Mouse (Mus musculus) layer of hippocampus, postnatal 10 days (tissue): ENCODE data around the gene Borcs6. TPM values are rescaled to one million over a fixed set of nuclear protein-coding genes. Genes with fewer than 3 reads are reported as not detected.

Experiments
- DNase-seq, 2 experiments: peaks; one replicate each; pipeline ENCODE4 v3.0.0; 2021; ENCODE audit warnings: low spot score in 2 of 2
- total RNA-seq, 2 experiments: library from RNA; stranded (reverse); gene quantifications; 2 replicates each; pipeline ENCODE4 v1.2.3; 2021

Gene Borcs6
- total RNA-seq, 2 experiments from 2014 or later, result 24.2 to 24.9 TPM

- DNase-seq, result no peak
Observed at GRCm38 (mm10) chr11:69047592-69047991, 11.9 kb upstream of the Borcs6 start.

- DNase-seq, result no peak
Observed at GRCm38 (mm10) chr11:69048151-69048550, 11.4 kb upstream of the Borcs6 start.

GRCm38 (mm10) chr11:69050748-69051147, 8.8 kb upstream of the Borcs6 start:
- no peak for DNase-seq

- no peak for DNase-seq
Observed at GRCm38 (mm10) chr11:69051771-69052170, 7.7 kb upstream of the Borcs6 start.

GRCm38 (mm10) chr11:69052824-69053421, 6.6 kb upstream of the Borcs6 start:
- no peak for DNase-seq

- no peak for DNase-seq
Observed at GRCm38 (mm10) chr11:69053848-69054247, 5.7 kb upstream of the Borcs6 start.

GRCm38 (mm10) chr11:69058265-69058664, 1.3 kb upstream of the Borcs6 start:
- no peak for DNase-seq

GRCm38 (mm10) chr11:69058729-69059356, 674 bp upstream of the Borcs6 start:
- no peak for DNase-seq

GRCm38 (mm10) chr11:69059975-69060411, 476 bp downstream of the Borcs6 start:
- DNase-seq, result no peak

GRCm38 (mm10) chr11:69060448-69061254, 1.1 kb downstream of the Borcs6 start:
- peak in 1 of 2 experiments; percentile 39 for DNase-seq

- DNase-seq, result no peak
Observed at GRCm38 (mm10) chr11:69061255-69061912, 1.9 kb downstream of the Borcs6 start.

GRCm38 (mm10) chr11:69062194-69062760, 2.8 kb downstream of the Borcs6 start:
- peak; percentile 70 to 81 for DNase-seq

GRCm38 (mm10) chr11:69062761-69063224, 3.3 kb downstream of the Borcs6 start:
- peak; percentile 96 to 97 for DNase-seq

GRCm38 (mm10) chr11:69063413-69064201, 4.1 kb downstream of the Borcs6 start:
- peak; percentile 83 to 87 for DNase-seq

GRCm38 (mm10) chr11:69064259-69065133, 5.0 kb downstream of the Borcs6 start:
- no peak for DNase-seq

GRCm38 (mm10) chr11:69065394-69065925, 5.9 kb downstream of the Borcs6 start:
- DNase-seq, result no peak

- peak in 1 of 2 experiments; percentile 56 for DNase-seq
Observed at GRCm38 (mm10) chr11:69066163-69066861, 6.8 kb downstream of the Borcs6 start.

GRCm38 (mm10) chr11:69066956-69067355, 7.4 kb downstream of the Borcs6 start:
- DNase-seq, result peak; percentile 89 to 93
